Mouse (Mus musculus) spleen, postnatal 14 days (tissue): ENCODE measurements at regions not wholly inside any gene's neighbourhood (a gene's known extent, or its start where the extent isn't known, plus 50 kb on each side); places are given as distances from the start of the nearest gene placed in this dataset.

Source experiments
- DNase-seq, 2 experiments: peaks; one replicate each; pipeline ENCODE4 v3.0.0; 2021 to 2022; ENCODE audit warnings: low spot score in 2 of 2

DNA sequence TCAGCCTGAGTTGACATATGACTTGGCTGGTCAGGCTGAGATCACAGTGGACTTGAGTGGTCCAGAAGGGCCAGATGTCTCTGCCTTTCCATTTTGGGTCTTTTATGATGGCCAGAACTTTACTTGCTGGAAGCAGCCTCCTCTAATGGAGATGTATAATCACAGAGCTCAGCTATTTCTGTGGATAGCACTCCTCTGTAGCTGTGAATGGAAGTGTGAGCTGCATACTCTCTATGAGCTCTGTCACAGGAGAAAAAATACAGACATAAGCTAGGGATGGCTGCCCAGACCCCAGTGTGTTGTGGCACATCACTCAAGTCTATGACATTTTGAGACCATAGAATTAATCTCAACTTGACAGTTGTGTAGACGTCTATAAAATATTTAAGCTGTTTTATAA is 284.3 kb upstream of the Kif2a start:
- no peak for DNase-seq

DNA sequence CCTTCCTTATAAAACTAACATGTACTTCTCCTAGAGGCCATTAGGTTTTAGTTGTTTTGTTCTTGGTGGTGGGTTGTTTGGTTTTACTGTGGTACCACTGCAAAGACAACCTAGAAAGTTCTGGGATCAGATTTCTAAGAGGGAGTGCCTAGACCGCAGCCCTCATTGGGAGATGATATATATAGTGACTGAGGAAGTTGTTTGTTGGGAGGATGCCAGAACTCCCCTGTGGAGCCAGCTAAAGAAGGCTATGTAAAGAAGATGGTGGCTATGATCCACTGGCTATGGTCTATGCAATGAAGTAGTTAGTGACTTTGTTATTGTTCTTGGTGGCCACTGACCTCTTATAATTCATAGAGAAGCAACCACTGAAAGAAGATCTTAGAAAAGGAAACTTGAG is 283.8 kb upstream of the Kif2a start:
- no peak for DNase-seq

DNA sequence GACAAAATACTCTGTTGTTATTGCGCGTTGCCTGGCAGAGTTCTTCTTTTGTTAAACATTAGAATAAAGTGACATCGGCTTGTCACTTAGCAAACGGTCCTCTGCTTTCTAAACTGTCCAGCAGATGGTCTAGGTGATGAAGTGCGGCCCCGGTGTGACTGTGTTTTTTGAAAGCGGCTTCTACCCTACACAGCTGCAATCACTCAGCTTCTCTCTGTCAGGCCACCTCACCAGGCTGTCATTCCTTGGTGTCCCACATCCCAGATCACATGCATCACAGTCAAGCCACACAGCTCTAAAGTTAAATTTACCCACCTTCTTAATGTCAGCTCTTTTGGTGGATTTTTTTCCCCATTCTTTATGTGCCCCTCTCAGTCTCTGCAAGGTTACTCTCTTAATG is 282.0 kb upstream of the Kif2a start:
- DNase-seq: no peak

DNA sequence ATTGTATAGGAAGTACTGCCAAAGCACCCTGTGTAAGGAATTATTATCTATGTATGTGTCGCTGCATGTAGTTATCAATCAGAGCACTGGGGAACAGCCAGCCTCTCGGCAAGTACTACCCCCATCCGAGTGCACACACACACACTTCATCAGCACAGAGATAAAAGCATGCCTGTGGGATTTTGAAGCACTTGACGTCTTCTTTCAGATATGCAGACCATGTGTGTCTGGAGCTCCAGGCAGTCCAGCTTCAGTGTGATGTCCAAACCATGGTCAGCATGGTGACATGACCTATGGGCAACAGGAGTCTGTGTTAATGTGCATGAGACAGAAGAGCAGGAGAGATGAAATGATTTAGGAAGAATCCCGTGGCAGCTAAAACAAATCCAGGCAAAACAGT is 281.4 kb upstream of the Kif2a start:
- no peak for DNase-seq

DNA sequence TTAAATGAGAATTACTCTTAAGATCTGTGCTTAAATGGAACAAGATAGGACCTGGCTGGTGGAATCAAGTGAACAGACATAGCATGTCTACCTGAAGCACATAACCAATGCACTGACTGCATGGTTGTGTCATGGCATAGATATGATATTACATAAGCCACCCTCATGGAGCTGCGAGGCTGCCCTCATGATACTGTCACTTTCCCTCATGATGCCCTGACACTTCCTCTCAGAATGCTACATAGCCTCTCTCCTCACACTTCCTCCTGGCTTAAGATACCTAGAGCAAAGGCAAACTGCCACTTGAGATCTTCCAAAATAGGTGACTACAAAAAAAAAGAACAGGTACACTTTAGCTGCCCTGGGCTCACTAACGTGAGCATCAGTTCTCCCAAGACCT is 278.9 kb upstream of the Kif2a start:
- no peak for DNase-seq

DNA sequence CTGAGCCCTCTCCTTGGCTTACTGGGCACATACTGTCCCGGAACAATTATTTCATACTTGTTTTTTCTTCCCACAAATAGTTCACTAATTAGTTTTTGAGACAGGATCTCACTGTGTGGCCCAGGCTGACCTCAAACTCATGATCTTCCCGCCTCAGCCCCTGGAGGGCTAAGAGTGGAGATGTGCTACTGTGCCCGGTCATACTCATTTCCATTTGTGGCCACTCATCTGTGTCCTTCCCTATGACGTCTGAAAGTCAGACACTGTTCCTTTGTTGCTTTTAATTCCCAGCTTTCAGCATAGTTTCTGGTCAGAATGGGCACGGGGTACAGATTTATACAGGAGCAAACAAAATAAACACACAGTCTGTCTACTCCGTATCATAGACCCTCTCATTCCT is 242.7 kb upstream of the Kif2a start:
- no peak for DNase-seq

DNA sequence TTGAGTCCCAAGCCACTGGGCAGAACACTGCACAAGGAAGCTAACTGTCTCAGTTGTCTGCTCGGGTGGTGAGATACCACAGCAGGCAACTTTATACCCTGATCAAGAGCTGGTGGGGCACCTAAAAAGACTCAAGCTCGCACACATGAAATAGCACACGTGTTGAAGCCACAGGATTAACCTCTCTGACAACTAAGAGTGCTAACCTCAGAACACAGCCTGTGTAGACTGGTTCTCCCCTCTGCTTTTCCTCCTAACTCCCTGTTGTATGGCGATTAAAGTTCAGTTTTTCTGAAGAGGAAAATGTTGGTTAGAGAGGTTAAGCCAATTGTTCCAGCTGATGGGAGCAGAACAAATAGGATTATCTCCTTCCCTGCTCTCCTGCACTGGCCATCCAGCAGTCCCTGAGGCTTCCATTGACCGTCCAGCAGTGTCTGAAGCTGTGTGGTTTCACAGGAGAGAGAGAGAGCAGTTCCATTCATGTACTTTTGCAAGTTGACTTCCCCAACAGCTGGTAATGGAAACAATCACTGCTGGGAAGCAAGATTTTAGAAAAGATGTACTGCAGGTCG is 239.6 kb upstream of the Kif2a start:
- DNase-seq: no peak

DNA sequence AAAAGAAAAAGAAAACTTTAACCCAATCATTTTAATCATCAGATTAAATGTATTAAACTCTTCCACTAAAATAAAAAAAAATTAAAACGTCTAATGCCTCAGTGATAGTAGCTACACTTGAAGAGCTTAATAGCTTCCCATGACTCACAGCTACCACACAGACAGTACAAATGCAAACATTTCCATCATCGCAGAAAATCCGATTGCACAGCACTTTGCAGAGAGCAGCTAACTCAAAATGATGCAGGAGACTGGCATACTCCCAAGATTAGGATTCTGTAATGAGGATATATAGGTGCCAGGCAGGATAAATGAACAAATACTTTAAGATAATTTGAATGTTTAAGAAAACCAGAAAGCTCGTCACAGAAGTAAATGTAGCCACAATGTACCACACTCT is 238.3 kb upstream of the Kif2a start:
- DNase-seq: no peak

DNA sequence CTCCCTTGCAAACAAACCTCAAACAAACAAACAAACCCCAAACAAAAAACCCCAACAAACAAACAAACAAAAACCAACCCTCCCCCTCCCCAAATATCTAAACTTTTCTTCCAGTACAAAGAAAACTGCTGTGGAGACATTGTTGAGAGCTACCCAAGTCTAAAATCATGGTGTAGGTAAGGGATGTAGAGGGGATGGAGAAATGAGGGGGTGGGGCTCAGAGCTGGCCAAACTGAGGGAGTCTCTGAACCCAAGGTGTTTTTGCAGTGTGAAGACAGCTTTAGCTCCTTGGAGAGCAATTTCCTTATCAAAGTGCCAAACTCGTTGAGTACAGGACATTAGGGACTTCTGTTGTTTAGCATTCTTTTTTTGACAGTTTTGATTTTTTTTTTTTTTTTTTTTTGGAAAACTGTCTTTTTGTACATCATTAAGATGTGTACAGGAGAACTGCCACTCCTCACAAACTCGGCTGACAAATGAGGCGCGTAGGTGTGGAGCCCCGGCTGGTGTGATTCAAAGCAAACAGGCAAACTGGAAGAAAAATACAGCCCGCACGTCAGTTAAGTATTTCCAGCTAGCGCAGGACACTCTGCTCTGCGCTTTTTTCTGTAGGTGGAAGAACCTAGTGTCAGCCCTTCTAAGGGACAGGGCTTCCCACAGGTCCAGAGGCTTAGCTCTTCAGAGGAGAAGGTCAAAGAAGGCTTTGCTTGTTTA is 226.0 kb upstream of the Kif2a start:
- no peak for DNase-seq

DNA sequence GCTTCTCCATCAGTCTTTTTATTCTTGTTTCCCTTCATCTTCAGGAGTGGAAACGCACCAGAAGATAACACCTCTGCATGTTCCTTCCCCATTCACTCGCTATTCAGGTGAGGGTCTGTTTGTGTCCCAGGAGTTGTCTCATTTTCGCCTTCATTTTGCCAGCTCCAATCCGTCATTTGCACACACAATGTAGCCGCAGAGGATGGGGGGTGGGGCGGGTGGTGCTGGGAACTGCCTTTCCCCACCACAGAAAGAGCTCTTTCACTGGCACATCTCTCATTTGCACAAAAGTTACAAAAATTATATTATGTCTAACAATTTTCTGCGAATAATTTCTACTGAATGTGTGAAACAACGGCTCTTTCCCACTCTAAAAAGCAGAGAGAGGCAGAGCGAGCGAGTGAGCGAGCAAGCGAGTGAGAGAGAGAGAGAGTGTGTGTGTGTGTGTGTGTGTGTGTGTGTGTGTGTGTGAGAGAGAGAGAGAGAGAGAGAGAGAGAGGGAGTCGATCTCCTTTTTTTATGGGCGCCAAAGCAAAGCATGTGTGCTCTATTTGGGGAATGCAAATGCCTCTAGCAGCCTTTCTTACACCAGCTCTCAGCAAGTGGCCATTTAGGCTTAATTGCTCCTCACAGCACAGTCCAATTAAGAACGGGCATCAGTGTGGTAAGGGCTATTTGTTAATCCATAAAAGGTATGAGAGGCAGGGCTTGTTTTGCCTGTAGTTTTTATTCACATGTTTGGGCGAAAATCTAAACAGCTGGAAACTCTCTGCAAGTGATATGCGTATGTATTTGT is 225.2 kb upstream of the Kif2a start:
- no peak for DNase-seq

DNA sequence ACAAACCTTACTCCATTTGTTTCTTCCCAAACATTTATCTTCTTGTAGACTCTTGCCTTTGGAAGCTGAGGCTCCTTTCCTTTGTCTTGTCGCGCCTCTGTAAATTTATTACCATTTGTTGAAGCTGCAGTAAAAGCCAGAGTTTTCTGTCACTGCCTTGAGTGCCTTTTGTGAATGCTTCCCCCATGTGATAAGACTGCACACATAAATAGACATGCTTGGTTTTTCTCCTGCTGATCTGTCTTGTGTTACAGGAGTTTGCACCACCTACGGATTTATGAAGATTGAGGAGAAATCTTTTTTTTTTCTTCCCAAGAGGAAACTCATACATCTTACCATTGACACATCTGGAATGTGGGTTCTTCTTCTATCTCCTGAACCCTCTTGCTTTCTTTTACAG is 222.2 kb upstream of the Kif2a start:
- no peak for DNase-seq

DNA sequence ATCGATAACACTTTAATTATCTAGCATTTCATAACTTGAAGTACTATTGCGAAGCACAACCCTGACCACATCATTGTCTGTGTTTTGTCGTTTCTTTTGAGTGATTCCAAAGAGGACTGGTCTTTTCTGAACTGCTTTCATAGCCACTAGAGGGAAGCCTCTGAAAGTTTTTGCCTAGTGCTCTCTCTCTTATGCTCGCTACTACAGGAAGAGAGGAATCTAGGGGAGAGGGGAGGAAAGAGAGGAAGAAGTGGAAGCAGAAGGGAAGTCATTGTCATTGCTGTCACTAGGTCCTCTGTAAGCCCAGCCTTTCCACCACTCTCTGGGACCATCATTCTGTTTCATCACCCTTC is 217.1 kb upstream of the Kif2a start:
- no peak for DNase-seq

DNA sequence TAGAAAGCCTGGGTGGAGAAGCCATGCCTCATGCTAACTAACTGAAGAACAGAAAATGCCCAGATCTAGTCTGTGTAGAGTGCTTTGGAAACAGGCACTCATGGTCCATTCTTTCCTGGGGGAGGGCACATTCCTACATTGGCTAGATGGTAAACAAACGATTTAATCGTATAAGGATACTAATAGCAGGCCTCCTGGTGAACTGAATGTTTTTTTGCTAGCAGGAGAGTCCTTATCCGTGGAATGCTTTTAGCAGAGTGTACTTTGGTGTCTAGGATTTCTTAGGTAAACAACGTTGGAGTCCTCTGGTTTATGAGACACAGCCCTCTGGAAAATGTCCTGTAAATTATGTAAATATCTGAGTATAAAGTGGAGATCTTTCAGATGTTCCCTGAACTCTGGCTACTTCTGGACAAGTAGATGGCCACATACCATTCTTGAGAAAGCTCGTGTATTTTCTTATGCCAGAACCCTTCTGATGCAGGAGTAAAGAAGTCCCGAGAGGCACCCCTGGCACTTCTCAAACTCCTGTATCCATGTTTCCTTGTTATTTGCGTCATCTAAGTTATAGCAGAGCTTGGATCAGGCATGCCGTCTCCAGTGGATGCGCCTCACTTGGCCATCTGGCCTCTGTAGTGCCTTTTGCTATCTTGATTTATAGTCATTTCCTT is 216.6 kb upstream of the Kif2a start:
- no peak for DNase-seq

DNA sequence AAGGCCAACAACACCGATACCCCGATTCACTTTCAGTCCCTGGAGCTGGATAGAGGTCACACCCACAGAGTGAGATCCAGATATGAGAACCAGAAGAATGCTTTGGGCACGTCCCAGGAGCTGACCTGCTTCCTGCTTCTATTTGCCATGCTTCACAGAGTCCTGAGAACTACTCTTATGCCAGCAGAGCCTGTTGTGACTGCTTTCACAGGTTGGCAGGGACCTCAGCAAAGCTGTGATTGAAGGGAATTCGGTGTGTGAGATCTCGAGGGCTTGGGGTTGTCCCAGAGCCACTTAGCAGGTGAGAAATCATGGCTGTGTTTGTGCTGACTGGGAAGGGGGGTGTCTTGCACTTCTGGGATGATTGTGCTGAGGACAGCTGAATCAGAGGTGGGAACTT is 197.5 kb upstream of the Kif2a start:
- no peak for DNase-seq

DNA sequence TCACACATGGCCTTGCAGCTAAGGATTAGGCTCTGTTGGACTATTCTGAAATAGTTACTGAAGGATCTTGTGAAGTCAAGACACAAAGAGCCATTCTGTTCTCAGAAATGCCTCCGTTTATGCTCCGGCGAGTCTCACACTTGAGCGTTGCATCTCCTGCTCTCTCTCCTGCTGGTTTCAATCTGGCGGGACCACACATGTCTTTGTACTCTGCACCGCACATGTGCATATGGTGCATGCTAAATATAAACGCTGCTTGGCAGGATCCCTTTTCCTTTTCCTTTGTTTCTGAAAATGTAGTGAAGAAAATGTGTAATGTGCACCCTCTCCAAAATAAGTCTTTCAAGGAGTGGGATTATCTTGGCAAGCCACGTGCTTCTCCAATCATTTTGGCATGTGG is 196.4 kb upstream of the Kif2a start:
- no peak for DNase-seq

DNA sequence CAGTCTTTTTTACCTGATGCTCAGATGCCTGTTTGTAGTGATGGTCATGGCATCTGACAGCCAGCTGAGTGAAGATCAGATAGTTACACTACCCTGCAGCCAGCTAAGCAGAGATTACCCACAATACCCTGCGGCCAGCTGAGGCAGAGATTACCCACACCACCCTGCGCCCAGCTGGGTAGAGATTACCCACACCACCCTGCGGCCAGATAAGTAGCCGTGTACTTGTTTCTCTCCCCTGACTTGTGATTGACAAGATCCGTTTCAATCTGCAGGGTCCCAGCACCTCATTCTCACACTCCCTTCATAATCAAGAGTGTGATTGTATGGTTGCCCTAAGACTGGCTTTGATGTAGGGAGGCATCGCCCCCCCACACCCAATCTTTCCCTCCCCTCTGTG is 195.9 kb upstream of the Kif2a start:
- no peak for DNase-seq

DNA sequence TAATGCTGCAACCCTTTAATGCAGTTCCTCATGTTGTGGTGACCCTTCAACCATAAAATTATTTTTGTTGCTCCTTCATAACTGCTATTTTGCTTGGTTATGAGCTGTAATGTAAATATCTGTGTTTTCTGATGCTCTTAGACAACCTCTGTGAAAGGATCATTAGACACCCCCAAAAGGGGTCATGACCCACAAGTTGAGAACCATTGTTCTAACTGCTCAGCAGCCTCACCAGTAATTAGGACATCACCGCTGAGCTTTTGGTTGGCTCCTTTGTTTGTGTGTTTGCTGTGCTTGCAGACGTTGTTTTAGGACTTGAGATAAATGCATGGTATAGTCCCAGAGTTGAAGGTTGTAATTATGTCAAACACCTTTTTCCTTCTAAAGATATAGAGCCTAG is 191.4 kb upstream of the Kif2a start:
- no peak for DNase-seq

DNA sequence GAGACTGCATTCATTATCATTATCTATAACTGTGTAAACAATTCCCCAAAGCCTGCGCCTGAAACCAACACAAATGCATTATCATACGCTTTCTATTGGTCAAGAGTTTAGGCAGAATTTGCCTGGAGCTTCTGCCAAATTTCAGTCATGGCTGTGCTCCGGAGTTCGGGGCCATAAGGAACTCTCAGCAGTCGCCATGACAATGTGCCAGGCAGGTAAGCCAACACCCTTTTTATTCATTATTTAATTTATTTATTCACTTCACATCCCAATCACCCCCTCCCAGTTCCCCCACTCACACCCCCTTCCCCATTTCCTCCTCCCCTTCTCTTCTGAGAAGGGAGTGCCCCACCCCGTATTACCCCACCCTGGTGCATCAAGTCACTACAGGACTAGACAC is 188.8 kb upstream of the Kif2a start:
- DNase-seq: no peak

DNA sequence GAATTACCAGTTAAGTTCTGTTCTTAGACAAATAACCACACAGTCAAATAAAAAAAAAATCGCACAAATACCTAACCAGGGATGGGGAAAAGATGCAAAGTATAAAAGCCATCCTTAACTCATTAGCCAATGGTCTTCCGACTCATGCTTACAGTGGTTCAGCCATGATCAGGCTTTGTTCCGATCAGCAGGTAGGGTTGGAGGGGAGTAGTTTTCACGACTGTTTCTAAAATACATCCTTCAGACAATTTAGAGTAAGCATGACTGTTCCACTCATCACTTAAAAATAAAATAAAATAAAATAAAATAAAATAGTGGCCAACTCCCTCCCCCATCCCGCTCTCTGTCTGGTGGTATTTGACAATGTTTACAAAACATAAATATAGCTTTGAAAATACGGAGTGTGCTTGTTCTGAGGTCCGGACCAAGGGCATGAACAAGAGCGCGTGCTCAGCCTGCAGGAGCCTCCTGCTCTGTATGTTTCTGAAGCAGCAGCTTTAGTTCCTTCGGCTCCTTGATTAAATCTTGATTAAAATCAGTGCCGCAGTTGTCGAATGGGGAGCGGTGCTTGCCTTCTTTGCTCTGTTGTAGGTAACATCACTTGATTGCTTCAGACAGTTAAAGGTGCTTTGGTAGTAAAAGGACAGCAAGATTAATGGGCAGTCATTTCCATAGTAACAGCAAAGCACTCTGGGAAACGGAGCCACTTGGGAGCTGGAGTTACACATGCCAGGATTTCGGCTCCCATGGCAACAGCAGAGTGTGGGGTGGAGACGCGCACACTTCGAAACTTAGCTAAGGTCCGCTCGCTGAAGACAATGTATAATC is 185.6 kb upstream of the Kif2a start:
- no peak for DNase-seq

DNA sequence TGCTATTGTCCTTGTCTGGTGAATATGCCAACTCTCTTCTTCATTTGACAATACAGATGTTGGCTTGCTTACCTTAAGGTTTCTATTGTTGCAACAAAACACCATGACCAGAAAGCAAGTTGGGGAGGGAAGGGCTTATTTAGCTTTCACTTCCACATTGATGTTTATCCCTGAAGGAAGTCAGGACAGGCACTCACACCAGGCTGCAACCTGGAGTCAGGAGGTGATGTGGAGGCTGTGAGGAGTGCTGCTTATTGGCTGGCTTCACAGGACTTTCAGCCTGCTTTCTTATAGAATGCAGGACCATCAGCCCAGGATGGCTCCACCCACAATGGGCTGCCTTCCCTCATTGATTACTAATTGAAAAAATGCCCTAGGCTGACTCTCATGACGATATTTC is 177.9 kb upstream of the Kif2a start:
- no peak for DNase-seq

DNA sequence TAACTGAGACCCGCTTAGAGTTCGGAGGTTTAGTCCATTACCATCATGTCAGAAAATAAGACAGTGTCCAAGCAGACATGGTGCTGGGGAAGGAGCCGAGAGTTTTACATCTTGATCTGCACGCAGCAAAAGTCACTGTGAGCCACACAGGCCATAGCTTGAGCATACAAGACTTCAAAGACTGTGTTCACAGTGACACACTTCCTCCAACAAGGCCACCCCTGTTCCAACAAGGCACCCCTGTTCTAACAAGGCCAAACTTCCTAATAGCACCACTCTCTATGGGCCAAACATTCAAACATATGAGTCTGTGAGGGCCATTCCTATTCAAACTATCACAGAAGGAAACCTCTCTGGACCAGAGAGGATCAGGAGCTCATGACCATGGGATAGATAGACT is 171.5 kb upstream of the Kif2a start:
- no peak for DNase-seq
